Mouse (Mus musculus): ENCODE results near the gene Agpat2.

Gene Agpat2

DNA sequence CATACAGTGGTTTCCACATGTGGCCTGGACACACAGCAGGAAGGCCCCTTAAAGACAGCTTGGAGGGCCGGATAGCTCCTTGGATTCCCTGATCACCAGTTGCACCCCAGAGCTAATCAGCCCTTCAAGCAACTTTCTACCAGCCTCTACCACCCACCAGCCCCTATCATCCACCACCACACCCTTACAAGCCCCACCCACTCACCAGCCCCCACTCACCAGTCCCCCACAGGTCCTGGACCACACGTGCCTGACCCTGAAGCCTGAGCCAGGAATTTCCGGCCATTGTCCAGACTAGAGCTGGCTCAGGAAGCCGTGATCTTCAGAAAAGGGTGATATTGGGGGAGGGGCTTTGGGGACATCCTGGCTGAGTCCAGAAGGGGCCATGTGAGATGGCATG, 28.4 kb downstream of the Agpat2 start:
- DNase-seq (ENCODE audit: low spot score in 2 of 2): no peak

DNA sequence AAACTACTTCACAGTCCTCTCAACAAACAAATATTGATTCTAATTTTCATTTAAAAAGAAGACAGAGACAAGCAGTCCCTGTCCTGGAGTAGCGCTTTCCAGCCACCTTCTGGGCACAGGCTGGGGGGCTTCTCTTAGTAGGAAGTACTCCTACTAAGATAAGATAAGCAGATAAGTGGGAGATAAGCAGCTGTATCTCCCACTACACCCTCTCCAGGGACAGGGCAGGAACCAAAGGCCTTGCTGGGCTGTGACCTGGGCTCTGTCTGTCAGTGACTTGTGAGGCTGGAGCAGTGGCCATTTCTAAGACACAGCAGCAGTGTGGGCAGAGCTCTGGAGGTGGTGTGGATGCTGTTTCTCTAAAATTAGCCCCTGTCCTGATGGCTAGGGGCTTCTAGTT, 28.8 kb downstream of the Agpat2 start:
- no peak for DNase-seq (ENCODE audit: low spot score in 2 of 2)

DNA sequence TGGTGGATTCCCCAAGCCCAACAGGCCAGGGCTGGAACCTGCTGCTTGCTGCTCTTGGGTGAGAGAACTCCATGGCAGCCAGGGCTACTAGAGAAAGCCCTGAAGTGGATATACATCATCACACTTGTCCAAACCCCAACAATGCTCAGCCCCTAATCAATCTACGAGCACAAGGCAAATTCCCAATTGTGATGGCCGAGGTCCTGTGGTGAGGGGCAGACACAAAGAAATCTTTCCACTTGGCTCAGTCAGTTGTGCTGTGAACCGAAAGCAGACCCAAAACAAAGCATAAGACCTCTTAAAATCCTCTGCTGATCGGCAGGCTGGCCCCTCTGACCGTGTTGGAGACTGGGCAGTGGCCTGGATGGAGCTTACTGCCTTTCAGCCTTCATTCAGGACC, 29.4 kb downstream of the Agpat2 start:
- DNase-seq (ENCODE audit: low spot score in 2 of 2): no peak

DNA sequence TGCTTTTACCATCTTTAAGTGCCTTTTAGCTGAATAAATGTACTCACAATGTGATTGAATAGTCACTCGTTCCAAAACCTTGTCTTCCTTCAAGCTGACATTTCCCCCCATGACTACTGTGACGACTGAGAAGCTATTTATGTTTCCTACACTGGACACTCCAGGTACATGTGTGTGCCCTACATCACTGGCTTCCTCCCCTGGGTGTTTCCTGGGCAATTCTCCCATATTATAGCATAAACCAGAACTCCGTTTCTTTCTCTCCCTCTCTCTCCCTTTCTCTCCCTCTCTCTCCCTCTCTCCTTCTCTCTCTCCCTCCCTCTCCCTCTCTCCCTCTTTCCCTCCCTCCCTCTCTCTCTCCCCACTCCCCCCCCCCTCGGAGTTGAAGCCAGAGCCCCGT, 30.4 kb downstream of the Agpat2 start:
- no peak for DNase-seq (ENCODE audit: low spot score in 2 of 2)

DNA sequence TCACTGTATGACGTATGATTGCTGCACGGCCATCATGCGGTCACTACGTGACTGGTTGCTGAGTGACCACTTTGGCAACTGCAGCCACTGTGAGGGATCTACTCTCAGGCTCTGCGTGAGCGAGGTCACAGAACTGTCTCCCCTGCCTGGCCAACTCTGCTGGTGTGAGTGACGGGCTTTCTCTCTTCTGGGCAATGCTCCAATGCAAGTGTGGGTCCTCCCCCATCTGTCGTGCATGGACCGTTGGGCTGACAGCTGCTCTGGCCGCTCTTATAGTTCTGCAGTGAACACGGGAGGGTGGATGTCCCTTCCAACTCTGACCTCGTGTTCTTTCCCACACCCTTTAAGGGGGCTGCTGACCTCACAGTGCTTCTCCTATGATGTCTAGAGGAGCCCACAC, 30.8 kb downstream of the Agpat2 start:
- peak; percentile 38 to 58 for DNase-seq (ENCODE audit: low spot score in 2 of 2)

DNA sequence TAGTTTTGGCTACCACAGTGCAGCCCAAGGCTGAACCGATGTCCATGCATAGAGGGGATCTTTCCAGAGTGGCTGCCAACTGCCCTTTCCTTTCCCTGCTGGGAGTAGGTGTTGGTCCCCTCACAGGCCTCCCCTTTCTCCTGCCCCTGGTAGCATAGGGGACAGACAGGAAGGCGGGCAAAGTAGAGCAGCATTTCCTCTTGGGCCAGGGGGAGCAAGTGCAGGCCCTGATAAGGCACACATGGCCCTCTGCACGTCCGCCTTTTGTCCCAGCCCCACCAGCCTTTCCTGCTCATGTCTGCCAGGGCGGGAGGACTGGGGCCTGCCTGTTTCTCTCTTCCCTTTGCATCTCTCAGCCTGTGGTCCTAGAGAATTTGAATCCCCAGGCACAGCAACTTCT, 32.4 kb downstream of the Agpat2 start:
- no peak for DNase-seq (ENCODE audit: low spot score in 2 of 2)

DNA sequence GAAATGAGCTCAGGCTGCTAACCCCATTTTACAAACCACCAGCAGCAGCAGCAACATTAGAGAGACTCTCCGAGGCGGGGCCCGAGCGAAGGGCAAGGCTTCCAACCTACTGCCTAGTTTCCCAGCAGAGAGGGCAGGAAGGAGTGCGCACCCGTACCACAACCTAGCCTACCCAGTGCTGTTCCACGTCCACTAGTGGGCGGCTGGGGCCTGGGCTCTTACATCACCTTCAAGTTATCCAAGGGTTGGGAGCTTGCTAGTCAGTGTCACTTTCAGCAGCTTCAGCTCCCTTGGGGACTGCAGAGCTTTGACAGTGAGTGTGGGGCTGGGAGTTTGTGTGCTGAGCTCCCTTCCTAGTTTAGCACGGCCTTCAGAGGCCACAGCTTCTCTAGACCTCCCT, 32.8 kb downstream of the Agpat2 start:
- DNase-seq (ENCODE audit: low spot score in 2 of 2): no peak

DNA sequence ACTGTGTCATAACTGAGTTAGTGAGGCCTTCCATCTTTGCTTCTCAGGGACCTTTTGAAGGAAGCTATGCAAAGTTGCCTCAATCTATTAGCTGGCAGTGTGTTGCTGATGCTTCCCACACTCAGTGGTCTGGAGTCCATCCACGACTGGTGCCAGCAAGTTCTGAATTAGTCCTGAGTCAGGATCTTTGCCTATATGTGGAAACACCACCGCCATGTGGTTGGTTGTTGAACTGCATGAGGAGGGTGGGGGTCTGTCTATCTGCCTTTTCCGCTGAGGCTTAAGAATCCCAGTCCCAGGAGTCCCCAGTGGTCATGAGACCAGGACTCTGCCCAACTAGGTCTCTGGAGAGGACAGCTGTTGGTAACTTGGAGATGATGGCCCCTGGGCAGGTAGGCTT, 34.2 kb downstream of the Agpat2 start:
- DNase-seq (ENCODE audit: low spot score in 2 of 2): peak in 1 of 2 experiments; percentile 45

DNA sequence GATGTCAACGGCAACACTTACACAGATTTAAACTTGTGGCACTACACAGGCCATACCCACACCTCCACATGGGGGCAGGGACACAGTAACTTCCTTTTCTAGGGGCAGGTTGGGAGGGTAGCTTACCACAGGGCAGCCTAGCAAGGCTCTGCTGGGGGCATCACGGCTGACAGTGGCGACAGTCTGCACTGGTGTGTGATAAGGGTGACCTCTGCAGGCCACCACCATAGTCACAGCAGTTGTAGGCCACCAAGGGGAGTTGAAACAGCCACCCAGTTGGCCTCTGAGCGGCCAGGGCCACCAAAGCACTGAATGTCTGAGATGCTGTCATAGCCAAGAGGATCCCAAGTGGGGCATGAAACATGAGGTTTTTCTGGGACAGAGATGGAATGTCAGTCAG, 38.0 kb downstream of the Agpat2 start:
- no peak for DNase-seq (ENCODE audit: low spot score in 2 of 2)

DNA sequence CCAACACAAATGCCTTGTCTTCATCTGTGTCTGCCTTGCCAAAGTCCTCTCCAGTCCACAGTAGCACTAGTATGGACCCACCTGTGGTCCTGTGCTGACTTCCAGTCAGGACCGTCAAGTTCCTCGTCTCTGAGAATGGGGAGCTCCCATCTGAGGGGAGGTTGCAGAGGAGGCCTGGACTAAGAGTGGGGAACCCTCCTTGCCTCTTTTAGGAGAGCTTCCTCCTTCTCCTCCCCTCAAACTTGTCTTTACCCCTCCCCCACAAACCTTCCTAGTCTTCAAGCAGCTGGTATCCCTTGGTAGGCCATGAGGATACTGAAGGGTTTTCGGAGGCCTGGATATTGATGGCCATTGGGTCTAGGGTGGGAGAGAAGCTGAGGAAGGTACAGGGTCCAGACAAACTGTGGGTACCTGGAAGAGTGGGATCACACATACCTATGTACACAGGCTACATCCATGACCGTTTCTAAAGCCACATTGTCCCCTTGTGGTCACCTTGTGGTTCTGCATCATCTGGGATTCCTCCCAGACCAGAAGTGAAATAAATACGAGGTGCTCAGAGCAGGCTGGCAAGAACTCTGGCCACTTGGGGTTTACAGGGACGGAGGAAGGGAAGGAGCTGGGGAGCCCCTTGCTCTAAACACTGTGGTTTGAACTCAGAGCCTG, 42.7 kb downstream of the Agpat2 start:
- no peak for DNase-seq (ENCODE audit: low spot score in 2 of 2)

DNA sequence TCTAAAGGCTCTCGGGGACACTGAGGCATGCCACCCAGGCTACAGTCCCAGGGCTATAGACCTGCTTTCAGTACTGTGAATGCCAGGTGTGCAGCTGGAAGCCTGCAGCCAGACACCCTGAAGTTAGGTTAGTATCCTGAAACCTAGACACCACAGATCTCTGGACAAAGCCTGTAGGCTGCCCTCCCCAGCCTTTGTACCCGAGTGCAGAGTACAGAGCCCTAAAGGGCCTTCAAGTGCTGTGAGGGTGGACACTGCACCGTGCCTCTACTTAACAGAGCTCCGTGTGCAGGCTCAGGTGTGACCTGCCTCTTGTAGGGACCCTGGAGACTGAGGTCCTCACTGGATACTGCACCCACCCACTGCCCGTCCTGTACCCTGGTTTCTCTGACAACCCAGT, 43.7 kb downstream of the Agpat2 start:
- no peak for DNase-seq (ENCODE audit: low spot score in 2 of 2)

DNA sequence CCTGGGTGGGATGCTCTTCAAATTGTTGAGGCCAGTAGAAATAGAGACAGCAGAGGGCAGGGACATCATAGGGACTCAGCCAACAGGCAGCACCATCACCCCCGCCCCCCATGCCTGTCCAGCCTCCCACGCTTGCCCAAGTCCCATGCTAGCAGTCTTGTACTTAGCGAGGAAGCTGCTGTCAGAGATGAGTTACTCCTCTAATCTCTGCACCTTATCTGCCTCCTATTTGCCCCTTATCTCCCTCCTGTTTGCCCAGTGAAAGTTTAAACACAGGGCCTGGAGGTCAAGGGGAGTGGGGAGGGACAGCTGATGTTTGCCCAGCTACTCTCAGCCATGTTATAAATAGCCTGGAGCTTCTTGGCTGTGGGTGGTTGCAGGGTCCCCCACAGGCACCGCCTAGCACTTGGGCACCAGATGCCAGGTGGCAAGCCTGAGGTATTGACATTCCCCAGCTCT, 47.7 kb downstream of the Agpat2 start:
- no peak for DNase-seq (ENCODE audit: low spot score in 2 of 2)

DNA sequence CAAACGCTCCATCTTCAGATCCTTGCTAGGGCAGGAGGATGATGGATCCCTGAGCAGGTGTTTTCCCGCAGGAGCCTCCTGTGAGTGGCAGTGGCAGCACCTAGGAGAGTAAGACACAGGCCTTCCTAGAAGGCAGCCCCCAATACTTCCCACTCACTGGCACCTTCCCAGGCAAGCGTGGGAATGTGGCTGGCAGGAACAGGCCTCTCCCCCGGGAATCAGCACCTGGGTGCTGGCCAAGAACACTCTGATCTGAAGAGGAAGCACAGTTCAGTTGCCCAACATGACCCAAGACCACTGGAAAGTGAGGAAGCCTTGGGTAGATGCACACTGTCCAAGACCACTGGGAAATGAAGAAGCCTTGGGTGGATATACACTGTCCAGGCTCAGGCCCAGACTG, 49.1 kb downstream of the Agpat2 start:
- no peak for DNase-seq (ENCODE audit: low spot score in 2 of 2)

DNA sequence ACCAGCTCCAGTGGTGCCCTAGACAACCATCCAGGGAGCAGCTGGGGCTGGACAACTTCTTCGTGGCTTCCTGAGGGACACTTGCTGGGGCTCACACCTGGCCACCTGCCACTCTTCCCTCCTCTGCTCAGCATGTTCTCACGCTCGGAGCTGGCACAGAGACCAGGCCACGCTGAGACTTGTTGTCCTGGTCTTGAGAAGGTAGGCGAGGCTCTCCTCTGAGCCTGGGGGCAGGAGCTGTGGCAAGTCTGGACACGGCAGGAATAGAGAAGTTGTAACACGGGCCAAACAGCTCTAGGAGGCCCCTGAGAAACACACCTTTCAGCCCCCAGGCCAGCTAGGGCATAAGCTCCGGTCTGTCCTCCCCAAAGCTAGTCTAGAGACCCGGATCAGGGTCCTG, 50.3 kb downstream of the Agpat2 start:
- no peak for DNase-seq (ENCODE audit: low spot score in 2 of 2)

DNA sequence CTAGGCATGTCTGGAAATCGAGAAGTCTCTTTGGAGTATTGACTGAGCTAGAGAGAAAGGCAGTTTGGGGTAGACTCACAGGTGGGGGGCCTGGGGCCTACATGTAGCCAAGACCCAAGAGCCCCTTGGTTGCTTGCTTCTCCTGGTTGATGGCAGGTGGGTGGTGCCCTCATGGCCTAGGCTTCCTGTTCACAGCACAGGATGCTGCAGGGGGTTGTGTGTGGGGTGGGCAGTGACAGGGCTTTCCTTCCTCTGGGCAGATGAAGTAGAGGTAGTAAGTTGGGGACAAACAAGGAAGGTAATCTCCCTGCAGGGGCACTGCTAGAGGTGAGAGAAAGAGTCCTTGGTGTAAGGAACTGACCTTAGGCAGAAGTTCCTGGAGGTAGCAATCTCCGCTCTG, 52.2 kb downstream of the Agpat2 start:
- no peak for DNase-seq (ENCODE audit: low spot score in 2 of 2)

DNA sequence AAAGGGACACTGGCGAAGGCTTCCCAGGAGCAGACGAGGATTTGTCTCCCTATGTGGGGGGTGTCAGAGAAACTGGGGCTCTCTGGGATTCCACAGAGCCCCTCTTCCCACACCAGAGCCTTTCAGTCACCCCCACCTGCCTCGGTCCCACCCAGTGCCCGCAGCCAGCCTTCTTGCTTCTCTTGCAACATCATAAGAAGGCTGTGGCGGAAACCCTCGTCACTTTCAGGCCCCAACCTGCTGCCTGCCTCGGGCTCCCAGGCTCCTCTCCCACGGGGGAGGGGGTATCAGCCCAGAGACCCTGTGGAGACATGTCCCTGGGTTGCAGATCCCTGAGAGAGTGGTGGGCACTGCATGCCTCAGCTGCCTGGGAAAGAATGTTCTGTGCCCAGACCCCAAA, 52.8 kb downstream of the Agpat2 start:
- DNase-seq (ENCODE audit: low spot score in 2 of 2): no peak

DNA sequence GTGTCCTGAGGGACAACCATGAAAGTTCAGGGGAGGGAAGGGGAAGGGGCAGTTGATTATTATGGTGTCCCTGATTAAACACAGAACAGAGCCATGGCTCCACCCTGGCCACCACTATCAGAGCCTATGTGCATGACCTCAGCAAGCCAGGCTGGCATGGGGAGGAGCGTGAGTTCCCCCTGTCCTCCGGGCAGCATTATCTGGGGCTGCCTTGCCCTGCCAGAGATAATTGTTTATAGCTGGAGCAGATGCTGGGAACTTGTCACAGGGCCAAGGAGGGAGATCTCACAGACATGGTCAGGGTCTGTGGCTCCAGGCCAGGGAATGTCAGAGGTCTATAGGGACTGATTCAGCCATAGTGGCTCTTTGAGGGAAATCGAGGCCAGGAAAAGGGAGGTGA, 53.4 kb downstream of the Agpat2 start:
- no peak for DNase-seq (ENCODE audit: low spot score in 2 of 2)

DNA sequence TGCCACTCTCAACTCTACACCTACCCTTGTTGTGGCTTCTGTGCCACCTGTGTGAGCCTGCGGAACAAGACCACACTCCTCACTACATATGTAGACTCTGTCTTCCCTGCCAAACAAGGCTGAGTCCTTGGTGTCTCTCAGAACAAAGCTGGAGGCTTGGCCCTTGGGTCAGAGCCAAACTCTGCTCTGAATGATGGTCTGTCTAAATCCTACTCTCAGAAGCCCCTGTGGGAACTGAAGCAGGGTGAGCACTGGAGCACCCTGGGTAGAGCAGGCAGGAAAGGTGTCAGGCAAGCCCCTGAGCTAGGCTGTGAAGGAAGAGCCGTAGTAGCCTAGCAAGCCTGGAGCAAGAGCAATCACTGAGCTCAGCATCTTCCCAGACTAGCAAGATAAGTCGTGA, 54.0 kb downstream of the Agpat2 start:
- no peak for DNase-seq (ENCODE audit: low spot score in 2 of 2)

DNA sequence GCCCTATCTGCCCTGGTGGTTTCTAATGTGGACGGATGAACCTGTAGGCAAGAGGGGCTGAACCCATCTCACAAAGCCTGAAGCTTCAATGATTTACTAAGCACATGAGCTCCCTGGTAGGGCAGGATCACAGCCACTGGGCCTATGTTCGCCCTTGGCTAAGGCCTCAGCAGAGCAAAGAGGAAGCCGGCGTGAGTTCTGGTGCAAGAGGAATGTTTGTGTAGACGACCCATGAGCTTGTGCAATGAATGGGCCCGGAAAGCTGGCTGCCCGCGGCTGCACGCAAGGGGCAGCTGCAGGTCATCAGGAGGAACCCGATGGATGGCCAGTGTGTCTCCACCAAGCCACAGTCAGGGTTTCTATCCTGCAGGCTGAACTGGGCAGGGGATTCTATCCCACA, 54.4 kb downstream of the Agpat2 start:
- no peak for DNase-seq (ENCODE audit: low spot score in 2 of 2)

DNA sequence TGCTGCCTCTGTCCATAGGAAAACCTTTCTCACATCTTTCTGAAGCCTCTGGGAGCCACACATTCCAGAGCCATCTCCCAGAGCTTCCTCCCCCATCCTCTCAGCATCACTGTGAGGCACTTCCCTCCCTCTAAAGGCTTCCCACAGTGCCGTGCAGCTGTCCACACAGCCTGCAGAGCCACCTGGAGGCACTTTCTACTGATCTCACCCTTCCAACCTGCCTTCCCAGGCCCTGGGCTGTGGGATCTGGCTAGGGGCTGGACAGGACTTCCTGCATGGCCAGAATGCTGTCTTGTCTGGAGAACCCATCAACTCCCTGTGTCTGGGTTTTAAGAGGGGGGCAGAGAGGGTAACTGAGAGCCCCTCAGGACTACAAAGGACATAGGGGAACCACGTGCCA, 56.7 kb downstream of the Agpat2 start:
- DNase-seq (ENCODE audit: low spot score in 2 of 2): no peak

DNA sequence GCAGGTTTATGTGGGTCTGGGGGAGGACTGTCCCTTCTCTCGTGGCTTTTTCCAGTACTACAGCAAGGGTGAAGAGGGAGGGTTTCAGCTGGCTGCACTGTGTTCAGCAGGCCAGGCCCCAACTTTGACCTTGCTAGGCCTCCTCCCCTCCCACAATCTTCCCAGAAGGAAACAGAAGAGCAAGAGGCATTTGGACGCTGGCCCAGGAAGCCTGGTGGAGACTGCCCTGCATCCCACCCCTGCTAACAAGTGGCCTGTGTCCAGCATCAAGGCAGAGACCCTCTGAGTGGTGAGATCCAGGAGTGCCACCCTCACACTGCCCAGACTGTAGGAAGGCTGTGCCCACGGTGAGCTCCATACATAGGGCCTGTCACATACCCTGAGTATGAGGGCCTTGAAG, 60.0 kb downstream of the Agpat2 start:
- DNase-seq (ENCODE audit: low spot score in 2 of 2): no peak

DNA sequence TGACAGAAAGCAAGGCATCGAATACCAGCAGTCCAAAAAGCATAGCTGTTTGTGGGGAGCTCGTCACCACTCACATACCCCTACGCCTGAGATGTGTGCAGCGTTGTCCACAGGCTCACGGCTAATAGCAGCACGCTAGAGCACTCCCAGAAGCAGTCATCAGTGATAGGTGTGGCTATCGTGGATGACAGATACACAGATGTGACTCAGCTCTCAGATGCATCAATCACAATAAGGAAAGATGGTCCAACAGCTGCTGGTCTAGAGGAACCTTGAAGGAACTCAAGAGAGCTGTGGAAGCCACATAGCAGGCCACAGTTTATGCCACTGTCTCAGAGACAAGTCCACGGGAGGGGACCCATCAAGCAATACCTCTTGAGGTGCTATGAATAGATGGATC, 60.4 kb downstream of the Agpat2 start:
- no peak for DNase-seq (ENCODE audit: low spot score in 2 of 2)

DNA sequence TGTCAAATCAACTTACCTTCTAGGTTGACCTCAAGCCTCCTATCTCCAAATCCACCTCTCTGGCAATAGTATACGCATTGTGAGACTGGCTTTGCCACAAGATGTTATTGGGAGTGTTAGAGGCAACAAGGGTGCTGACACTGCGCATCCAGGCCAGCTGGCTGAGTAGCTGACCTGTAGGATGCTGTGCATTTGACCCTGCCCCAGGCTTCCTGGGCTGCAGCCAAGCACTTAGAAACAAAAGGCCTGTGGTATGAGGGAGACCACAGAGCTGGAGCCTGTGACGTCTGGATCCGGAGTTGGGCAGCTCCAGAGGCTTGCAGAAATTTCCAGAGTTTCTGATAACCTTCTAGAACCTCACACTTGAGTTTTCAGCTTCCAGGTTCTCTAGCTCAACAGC, 61.1 kb downstream of the Agpat2 start:
- no peak for DNase-seq (ENCODE audit: low spot score in 2 of 2)
